Mouse (Mus musculus) G1E (cell line): ENCODE data around the gene Isca1.

Experiments
- CTCF ChIP-seq: IDR thresholded peaks from 2 replicates; pipeline ENCODE4 v1.5.1; 2012; ENCODE audit warnings: low read depth, low read length, inconsistent platforms, mixed read lengths
- GATA1 ChIP-seq: IDR thresholded peaks from 2 replicates; pipeline ENCODE4 v1.6.1; 2012; ENCODE audit warnings: borderline replicate concordance, low read length, inconsistent platforms, mixed read lengths

GRCm38 (mm10) chr13:59735190-59735589 is 34.4 kb downstream of the Isca1 start:
- TF ChIP-seq CTCF (no peak), GATA1 (no peak)
